Mouse (Mus musculus) testis, adult 2 months (tissue): ENCODE data around the gene Fry. TPM values are rescaled to one million over a fixed set of nuclear protein-coding genes. Genes with fewer than 3 reads are reported as not detected.
A peak's percentile ranks its signal among the peaks of the same experiment; 100 is the strongest.

Experiments used
- H3K27ac ChIP-seq: fragments of 200-500 bp; 2 replicates; pipeline ENCODE4 v1.5.1; 2012; ENCODE audit warnings: low read depth, low read length; ENCODE audit not compliant: control insufficient read depth, insufficient read depth
- H3K27me3 ChIP-seq: fragments of 200-500 bp; 2 replicates; pipeline ENCODE4 v1.6.1; 2012; ENCODE audit warnings: mild to moderate bottlenecking, low read length, moderate library complexity; ENCODE audit not compliant: control insufficient read depth, insufficient read depth
- H3K36me3 ChIP-seq: fragments of 200-500 bp; 2 replicates; pipeline ENCODE4 v1.6.1; 2012; ENCODE audit warnings: mild to moderate bottlenecking, low read length; ENCODE audit not compliant: control insufficient read depth, insufficient read depth
- H3K4me1 ChIP-seq: fragments of 200-500 bp; 2 replicates; pipeline ENCODE4 v1.6.1; 2012; ENCODE audit warnings: low read length; ENCODE audit not compliant: control insufficient read depth, insufficient read depth
- H3K4me3 ChIP-seq: fragments of 200-500 bp; 2 replicates; pipeline ENCODE4 v1.5.1; 2012; ENCODE audit warnings: low read depth, mild to moderate bottlenecking, low read length, moderate library complexity, mixed read lengths; ENCODE audit not compliant: control insufficient read depth
- CTCF ChIP-seq: fragments of 200-500 bp; IDR thresholded peaks from 2 replicates; pipeline ENCODE4 v1.5.1; 2012; ENCODE audit warnings: low read depth, mild to moderate bottlenecking, inconsistent platforms, low read length, moderate library complexity; ENCODE audit not compliant: control insufficient read depth, insufficient read depth, insufficient replicate concordance
- POLR2A ChIP-seq: fragments of 200-500 bp; IDR thresholded peaks from 2 replicates; pipeline ENCODE4 v1.6.1; 2012; ENCODE audit warnings: low read depth, mild to moderate bottlenecking, inconsistent platforms, low read length, moderate library complexity; ENCODE audit not compliant: control insufficient read depth
- polyA plus RNA-seq: library from polyadenylated mRNA; depleted of rRNA; stranded (reverse); fragments of >200 nt; gene quantifications from 2 replicates; pipeline ENCODE4 v1.2.3, GENCODE M21; 2012

Fry gene
- polyA plus RNA-seq, 1 experiment, result 8.4 TPM

DNA sequence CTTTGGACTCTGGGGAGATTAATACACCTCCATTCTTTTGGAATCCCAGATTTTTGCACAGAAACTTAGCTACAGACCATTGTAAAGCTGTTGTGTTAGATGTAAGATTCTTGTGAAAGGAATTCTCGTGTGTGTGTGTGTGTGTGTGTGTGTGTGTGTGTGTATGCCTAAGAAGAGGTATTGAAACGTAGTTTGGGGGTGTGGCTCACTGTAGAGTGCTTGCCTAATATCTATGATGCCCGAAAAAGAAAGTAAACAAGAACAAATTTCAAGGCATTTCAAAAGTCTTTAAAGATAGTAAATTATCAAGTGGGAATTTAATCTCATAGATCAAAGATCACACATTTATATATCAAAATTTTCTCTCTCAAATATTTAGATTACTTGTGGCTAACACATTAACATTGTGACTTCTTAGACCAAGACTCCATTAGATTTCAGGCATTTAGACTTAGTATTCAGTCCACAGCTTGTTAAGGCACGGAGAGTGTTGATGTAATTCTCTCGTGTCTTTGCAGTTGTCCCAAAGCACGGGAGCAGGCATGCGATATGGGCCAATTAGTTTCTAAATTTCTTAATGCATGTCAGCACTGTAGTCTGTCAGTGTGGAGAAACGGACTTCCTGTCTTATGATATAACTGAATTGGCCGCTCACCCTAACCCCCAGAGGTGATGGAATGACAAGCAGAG, 2.1 kb upstream of the Fry start:
- H3K27ac ChIP-seq, result no peak overlapping the region
- no peak overlapping the region for H3K4me3 ChIP-seq
- no peaks in the 10 kb centered on the region for H3K27me3 ChIP-seq
- TF ChIP-seq CTCF, result no peak
- TF ChIP-seq POLR2A, result no peak
- H3K4me1 ChIP-seq, result peaks cover 14% of the 10 kb centered on the region
- H3K36me3 ChIP-seq, result no peaks in the 10 kb centered on the region

DNA sequence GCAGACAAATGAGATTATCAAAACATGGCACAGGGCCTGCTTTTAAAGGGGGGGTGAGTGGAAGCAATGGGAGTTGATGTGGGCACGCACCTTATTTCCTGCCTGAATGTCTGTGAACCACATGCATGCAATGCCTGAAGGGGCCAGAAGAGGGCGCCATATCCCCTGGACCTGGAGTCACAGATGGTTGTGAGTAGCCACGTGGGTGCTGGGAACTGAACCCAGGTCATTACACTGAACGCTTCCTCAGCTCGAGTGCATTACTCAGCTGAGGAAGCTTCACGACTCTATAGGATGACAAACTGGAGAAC, 1.6 kb upstream of the Fry start:
- TF ChIP-seq CTCF (peak; percentile 98), POLR2A (no peak)
- H3K4me1 ChIP-seq, result peaks cover 14% of the 10 kb centered on the region
- H3K27me3 ChIP-seq, result no peaks in the 10 kb centered on the region
- no peak overlapping the region for H3K27ac ChIP-seq
- no peaks in the 10 kb centered on the region for H3K36me3 ChIP-seq
- H3K4me3 ChIP-seq, result no peak overlapping the region

GRCm38 (mm10) chr5:150118124-150118454, 356 bp upstream of the Fry start:
- peaks cover 14% of the 10 kb centered on the region for H3K4me1 ChIP-seq
- TF ChIP-seq CTCF (no peak), POLR2A (no peak)
- H3K27ac ChIP-seq, result no peak overlapping the region
- no peaks in the 10 kb centered on the region for H3K36me3 ChIP-seq
- H3K4me3 ChIP-seq, result peak overlapping the region; percentile 66
- H3K27me3 ChIP-seq, result no peaks in the 10 kb centered on the region

GRCm38 (mm10) chr5:150120676-150121075, 2.2 kb downstream of the Fry start:
- Histone ChIP-seq H3K36me3 (no peaks in the 10 kb centered on the region), H3K4me3 (no peak overlapping the region), H3K4me1 (peaks cover 13% of the 10 kb centered on the region), H3K27me3 (no peaks in the 10 kb centered on the region), H3K27ac (no peak overlapping the region)
- no peak for TF ChIP-seq CTCF
- TF ChIP-seq POLR2A, result no peak

DNA sequence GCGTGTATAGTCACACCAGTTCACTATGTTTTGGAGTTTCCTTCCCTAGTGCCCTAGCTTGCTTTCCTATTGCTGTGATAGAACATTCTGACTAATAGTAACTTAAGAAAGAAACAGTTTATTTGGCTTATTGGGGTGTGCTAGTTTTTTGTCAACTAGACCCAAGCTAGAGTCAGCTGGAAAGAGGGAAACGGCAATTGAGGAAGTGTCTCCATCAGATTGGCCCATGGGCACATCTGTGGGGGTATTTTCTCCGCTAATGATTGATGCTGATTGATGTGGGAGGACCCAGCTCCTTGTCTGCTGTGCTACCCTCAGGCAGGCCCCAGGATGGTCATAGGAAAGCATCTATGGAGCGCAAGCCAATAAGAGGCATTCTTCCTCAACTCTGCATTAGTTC, 3.6 kb downstream of the Fry start:
- no peak for TF ChIP-seq CTCF
- TF ChIP-seq POLR2A, result no peak
- Histone ChIP-seq H3K27ac (no peak overlapping the region), H3K27me3 (no peaks in the 10 kb centered on the region), H3K4me1 (peaks cover 16% of the 10 kb centered on the region), H3K36me3 (no peaks in the 10 kb centered on the region), H3K4me3 (no peak overlapping the region)

- no peak overlapping the region for H3K4me3 ChIP-seq
- H3K36me3 ChIP-seq, result no peaks in the 10 kb centered on the region
- TF ChIP-seq CTCF (no peak), POLR2A (no peak)
- no peak overlapping the region for H3K27ac ChIP-seq
- no peaks in the 10 kb centered on the region for H3K27me3 ChIP-seq
- peaks cover 16% of the 10 kb centered on the region for H3K4me1 ChIP-seq
These were observed 4.1 kb downstream of the Fry start for GRCm38 (mm10) chr5:150122571-150122970.

- no peak for TF ChIP-seq POLR2A
- no peak for TF ChIP-seq CTCF
- Histone ChIP-seq H3K27me3 (no peaks in the 10 kb centered on the region), H3K4me1 (peaks cover 8% of the 10 kb centered on the region), H3K36me3 (no peaks in the 10 kb centered on the region), H3K27ac (no peak overlapping the region), H3K4me3 (no peak overlapping the region)
These were observed 7.5 kb downstream of the Fry start for GRCm38 (mm10) chr5:150125920-150126319.

- Histone ChIP-seq H3K27me3 (no peaks in the 10 kb centered on the region), H3K4me1 (peaks cover 8% of the 10 kb centered on the region), H3K27ac (no peak overlapping the region), H3K36me3 (no peaks in the 10 kb centered on the region), H3K4me3 (no peak overlapping the region)
- TF ChIP-seq POLR2A (no peak), CTCF (no peak)
These were observed 10.0 kb downstream of the Fry start for GRCm38 (mm10) chr5:150128432-150128831.
